Mouse (Mus musculus): ENCODE measurements around the gene Dnm3.

DNA sequence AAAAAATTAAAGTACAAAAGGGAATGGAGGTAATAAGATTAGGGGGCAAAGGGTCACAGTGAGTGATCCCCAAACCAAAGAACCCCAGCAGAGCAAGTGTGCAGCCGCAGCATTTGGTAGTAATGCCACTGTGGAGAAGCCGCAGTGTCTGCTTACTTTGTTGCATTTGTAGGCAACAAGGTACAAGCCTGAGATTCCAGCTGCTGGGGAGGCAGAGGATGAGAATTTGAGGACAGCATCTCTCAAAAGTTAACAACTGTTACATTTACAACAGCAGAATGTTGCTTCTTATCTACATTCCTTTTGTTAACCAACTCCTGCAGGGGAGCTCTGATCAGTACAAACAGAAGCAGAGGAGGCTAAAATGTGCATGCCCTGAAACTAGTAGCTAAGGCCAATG is 267.3 kb downstream of the Dnm3 start:
- no peak for TF ChIP-seq CTCF (conservative IDR thresholded peaks at IDR 0.05; ENCODE audit: insufficient read depth, insufficient read length, low read depth, low read length)
- TF ChIP-seq POLR2A (IDR thresholded peaks at IDR 0.05; ENCODE audit: low read depth, low read length), result no peak

Measured in kidney, adult 2 months (tissue).